Mouse (Mus musculus): ENCODE data around the gene Atp2a2.

Gene Atp2a2

DNA sequence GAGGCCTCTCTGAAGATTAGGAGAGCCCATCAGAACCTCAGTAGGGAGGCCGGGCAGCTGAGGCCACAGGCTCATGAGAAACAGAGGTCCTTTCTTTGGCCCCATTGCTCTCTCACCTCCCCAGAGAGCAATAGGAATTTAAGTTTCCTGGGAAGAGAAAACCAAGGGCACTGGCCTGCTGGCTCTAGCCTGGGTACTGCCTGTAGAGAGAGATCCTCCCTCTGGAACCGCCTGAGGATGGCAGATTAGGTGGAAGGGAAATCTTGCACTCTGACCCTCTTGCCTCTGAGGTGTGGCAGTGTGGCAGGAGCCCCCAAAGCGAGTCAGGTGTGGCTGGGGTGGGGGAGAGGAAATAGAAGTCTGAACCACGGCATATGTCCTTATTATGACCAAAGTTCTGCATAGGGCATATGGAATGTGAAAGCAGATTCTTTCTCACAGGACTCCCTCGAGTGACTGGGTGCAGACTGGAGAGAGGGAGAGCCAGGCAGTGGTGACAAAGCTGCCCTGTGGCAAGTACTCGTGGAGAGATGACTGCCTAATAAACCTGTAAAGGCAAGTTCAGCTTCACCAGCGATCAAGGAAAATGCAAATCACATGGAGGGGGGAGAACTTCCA lies 17.1 kb upstream of the Atp2a2 start:
- no peak for DNase-seq

DNA sequence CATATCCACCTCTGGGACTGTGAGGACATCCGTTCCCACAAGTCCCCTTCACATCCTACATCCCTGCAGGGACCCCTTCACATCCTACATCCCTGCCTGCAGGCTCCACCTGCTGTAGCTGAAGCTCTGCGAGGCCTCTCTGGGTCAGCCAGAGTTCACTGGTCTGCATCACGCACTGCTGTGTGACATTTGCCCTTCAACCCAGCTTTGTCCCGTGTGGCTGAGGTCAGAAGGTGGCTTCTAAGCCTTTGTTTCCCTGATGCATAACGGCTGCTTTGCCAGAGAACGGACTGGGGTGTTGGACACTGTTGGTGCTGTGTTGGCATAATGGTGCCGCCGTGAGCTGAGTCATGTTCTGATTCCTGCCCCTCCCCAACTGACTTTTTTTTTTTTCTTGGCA lies 16.2 kb upstream of the Atp2a2 start:
- DNase-seq, result peak in 1 of 2 experiments; percentile 18

DNA sequence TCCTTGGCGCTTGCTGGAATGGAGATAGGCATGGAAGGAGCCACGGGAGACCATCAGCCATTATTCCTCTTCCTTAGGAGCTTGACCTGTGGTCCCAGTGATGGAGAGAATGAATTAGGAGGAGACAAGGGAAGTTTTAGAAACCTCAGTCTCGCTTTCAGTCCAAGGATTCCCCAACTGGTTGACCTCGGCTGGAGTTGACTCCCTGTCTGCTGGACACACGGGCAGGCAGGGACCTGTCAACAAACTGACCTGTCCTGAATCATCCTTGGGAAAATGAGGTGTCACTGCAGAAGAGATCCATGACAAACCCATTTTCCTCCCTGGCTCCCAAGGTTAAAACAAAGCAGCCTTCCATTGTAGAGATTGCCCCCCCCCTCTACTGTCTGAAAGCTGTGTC lies 14.9 kb upstream of the Atp2a2 start:
- no peak for DNase-seq

DNA sequence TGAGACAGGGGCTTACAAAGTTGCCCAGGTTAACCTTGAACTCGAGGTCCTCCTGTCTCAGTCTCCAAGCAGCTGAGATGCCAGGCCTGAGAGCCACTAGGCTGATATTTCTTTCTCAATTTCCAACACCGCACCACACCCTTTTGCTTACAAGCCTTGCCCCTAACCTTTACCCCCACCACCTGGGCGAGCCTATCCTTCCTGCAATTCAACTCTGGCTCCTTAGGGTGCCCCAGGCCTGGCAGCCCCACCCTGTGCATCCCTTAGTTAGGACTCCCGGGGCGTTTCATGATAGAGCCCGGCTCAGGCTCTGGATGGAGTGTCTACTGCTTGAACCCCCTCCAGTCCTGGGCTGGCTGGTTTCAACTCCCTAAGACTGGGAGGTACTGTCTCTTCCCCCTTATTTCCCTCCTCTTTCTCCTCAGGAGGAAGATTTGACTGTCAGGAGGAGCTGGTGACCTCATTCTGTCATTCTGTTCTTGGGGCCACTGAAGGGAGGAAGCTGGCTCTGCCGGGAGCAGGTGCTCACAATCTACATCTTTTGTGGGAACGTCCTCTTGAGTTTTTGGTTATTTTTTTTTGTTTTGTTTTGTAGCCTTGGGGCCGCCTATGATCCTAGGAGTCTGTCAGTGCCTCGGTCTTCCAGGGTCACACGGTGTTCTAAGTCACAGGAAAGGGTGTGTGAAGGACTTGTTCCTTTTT lies 14.2 kb upstream of the Atp2a2 start:
- no peak for DNase-seq

DNA sequence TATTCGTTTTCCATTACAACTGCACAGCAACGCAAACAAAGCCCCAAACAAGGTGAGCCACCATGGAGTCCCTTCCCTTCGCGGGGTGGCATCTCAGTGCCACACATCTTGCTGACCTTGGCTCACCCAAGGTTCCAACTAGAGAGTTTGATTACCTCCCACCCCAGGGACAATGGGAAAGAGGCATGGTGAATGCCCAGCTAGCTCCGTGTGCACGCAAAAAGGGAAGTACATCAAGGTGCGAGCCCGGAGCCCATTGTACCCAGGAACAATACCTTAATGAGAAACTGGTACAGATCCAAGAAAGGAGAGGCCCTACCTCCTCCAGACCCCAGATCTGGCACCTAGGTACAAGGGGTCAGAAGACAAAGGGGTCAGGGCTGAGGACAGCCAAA lies 12.1 kb upstream of the Atp2a2 start:
- no peak for DNase-seq

DNA sequence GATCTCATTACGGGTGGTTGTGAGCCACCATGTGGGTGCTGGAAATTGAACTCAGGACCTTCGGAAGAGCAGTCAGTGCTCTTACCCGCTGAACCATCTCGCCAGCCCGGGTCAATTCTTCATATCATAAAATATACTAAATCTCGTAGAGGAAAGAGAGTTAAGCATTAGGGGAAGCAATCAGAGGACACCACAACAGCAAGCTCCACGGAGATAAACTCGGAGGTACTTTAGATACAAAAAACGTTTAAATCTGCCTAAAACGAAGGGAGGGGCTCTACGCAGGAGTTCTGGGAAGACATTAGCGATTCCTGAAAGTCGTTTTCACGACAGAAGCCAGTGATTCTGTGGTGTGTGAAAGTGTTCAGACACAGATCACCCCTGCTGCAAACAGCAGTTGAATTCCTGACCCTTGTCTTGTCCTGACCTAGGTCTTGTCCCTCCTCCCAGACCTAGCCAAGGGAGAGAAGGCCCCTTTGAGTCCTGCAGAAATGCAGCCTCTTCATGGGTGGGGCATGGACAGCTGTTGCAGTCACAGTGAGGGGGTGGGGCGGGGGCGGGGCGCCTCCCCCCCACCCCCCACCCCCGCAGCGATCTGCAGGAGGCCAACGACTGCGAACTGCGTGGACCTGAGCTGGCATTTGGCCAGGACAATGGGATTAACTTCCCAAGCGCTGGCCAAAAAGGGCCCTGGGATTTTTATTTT lies 11.5 kb upstream of the Atp2a2 start:
- peak in 1 of 2 experiments; percentile 38 for DNase-seq

DNA sequence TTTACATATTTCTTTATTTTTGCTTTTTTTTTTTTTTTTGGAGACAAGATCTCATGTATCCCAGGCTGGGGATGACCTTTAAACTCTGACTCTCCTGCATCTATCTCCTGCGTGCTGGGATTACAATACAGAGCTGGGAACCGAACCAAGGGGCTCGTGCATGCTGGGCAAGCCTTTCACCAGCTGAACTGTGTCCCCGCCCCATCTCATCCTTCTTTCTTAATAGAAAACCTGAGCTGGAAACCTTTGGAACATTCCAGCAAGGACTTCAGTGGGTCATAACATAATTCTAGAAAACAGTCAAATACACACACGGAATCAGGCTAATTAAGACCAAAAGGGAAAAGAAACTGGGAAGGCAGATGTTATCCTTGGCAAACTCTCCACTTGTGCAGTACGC lies 10.0 kb upstream of the Atp2a2 start:
- DNase-seq, result peak in 1 of 2 experiments; percentile 59

DNA sequence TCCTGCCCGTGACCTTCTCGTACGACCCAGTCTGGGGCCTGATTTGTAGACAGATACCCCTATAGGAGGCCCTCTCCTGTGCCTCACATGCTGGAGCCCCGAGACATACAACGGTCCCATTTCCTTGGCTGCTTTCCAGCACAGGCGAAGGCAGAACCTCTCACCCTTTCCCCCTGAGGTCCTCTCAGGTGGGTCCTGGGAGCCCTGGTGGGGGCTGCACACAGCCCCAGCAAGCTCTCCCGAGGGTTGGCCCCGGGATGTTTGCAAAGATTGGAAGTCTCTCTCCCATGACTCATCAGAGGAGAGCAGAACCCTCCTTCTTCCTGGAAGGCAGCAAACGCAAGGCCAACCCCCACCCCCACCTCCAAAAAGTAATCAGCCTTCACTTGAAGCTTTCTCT lies 9.4 kb upstream of the Atp2a2 start:
- DNase-seq, result no peak

DNA sequence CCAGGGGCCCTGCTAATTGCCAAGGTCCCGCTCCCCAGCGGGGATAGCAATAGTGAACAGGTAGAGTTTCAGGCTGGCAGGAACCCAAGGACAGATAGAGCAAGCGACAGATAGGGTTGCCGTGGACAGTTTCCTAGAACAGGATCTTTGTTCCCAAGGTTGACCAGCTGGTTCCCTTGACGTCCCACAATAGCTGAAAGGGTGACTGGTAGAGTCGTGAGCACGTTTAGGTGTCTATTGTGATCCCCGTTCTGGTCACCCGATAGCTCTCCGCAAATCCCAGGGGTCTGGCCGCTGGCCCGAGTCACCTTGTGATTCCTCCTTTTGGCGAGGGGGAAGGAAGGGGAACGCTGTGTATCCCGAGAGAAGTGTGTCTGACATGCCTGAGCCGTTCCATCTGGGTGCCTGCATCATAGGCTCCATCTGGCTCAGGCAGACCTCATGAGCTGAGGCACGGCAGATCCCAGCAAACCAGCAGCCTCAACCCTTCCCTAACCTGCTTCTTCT lies 8.7 kb upstream of the Atp2a2 start:
- DNase-seq, result no peak

DNA sequence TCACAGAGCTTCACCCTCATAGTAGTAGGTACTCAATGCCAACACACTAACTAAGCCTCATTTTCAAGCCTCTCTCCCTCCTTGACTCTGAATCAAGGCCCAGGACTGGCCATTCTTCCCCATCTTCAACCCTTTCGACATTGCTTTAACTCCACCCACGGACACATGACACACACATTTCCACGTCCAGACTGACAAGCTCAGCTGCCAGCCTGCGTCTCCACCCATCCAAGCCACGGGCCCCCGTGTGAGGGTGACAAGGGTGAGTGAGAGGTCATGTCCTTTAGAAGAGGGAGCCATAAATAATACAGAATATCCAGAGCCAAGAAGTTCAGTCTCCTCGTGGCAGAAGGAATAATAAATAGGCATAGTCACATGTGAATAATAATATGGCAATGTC lies 7.6 kb upstream of the Atp2a2 start:
- no peak for DNase-seq

DNA sequence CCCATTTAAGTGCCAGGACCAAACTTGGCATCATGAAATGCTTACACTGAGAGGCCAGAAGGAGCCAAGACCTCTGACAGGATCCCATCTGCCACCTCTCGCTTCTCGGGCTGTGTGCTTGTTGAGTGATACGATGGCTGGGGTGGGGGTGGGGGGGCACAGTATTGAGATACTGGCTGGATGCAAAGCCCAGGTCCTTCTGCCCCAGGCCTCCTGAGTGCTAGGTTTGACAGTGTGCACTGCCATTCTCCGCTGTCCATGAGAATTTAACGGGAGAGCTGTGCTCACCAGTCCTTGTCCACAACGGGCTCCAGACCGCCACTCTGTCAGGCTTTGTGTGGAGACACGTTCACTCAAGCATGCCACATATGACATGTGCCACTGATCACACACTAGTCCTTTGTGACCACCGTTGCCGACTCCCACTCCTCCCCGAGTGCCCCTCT lies 6.9 kb upstream of the Atp2a2 start:
- DNase-seq, result no peak

DNA sequence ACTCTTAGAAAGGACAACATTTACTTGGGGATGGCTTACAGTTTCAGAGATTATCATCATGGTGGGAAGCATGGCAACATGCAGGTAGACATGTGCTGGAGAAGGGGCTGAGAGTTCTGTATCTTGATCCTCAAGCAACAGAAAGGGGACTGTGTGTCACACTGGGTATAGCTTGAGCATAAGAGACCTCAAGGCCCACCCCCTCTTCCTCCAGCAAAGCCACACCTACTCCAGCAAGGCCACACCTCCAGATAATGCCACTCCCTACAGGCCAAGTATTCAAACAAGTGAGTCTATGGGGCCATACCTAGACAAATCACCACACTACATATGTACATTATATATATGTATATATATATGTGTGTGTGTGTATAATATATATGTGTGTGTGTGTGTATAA lies 5.4 kb upstream of the Atp2a2 start:
- no peak for DNase-seq

DNA sequence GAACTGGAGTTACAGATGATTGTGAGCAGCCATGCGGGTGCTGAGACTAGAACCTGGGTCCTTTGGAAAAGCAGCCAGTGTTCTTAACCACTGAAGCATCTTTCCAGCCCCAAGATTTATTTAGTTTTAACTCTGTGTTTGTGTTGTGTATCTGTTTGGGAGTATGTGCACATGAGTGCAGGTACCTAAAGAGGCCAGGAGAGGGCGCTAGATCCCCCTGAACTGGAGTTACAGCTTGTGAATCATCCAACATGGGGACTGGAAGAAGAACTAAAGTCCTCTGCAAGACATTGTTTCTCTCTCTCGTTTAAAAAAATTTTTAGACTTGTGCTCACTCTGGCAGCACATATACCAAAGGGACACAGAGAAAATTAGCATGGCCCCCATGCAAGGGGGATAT lies 4.4 kb upstream of the Atp2a2 start:
- DNase-seq, result no peak

DNA sequence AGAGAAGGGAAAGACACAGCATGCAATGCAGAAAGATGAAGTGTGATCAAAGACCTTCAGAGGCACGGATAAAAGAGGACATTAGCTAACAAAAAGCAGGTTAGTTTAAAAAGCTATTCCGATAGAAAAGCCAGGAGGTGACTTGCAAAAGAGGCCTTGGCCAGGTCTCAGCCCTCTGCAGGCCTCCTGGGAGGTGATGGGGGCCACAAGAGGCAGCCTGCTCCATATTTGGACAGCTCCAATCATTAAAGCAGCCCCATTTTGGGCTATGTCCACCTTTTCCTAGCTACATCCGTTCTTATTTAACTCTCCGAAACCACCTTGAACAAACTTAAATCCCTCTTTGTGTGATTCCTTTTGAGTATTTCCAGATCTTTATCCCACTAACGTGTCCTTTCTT lies 3.5 kb upstream of the Atp2a2 start:
- no peak for DNase-seq

DNA sequence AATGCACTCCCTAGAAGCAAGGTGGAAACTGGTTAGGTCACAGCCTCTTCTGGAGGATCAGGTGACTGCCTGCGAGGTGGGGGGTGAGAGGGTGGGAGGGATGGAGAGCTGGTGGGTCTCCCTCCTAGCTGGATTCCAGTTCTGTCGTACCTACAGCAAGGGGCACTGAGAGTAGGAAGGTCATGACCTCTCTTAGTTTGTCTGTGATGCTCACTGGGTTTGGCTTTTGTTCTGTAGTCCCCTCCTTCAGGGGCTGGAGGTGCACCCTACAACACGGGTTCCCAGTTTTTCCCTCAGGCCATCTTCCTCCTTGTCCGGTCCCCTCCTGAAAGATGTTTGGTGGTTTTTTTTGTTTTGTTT lies 1.7 kb upstream of the Atp2a2 start:
- DNase-seq, result no peak

DNA sequence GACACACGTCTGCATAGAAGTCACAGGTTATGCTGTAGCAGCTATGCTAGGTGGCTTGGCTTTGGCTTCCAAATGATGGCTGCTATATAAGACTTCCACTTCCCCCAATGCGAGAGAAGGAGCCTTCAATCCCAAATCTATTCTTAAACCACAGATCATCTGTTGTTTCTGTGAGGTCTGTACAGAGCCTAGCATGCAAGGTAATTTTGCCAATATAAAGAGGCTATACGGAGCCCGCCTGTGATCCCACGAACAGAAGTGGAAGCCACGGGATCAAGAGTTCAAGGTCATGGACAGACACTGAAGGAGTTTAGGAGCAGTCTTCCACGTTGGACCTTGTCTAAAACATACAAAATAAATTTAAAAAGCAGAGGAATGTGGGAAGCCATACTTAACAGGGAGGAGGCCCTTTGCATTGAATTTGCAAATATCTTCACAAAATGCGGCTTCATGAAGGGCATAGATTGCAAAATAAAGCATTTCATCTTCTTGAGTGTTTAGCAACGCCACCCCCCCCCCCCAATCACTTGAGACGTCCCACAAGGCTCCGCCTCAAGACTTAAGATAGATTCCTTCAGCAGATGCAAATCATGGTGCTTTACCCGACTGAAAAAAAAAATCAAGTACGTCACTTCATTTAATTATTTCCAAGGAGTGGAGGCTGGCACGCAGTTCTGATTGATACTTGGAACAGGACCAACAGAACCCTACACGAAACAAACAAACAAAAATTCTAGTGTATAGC lies 1.2 kb upstream of the Atp2a2 start:
- no peak for DNase-seq

DNA sequence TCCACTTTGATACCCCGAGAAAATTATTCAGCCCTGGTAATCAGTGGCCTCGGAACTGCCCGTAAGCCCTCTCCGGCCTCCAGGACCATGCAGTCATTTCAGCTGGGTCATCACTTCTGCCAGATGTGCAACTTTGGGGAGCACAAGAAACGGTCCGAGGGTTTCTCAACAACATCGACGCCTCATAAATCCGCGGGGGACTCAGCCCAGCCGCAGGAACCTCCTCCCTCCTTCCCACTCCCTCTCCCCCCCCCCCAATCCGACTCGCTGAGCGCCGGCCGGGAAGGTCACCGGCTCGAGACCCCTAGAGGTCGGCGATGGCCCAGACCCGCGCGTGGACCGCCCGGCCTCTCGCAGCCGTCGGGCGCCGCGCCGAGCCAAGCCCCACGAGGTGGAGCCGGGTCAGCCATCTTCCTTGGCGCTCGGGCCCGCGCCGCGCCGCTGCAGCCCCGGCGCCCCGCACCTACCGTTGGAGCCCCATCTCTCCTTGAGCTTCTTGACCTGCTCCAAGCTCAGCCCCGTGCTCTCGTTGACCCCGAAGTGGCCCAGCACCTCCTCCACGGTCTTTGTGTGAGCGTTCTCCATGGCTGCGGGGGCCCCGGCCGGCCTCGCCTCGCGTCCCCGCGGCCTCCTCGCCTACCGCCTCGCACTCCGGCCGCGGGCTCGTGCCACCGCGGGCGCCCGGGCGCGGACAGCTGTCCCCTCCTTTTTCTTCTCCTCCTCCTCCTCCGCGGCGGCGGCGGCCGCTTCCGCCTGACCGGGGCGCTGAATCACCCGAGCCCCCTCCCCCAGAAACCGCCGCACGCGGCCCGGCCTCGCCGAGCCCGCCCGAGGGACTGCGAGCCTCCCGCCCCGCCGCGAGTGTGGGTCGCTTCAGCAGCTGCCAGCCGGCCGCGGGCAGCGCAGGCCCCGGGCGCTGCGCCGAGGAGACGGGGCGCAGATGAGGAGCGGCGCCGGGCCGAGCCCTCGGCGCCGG lies 636 bp downstream of the Atp2a2 start:
- DNase-seq, result peak in 1 of 2 experiments; percentile 50

DNA sequence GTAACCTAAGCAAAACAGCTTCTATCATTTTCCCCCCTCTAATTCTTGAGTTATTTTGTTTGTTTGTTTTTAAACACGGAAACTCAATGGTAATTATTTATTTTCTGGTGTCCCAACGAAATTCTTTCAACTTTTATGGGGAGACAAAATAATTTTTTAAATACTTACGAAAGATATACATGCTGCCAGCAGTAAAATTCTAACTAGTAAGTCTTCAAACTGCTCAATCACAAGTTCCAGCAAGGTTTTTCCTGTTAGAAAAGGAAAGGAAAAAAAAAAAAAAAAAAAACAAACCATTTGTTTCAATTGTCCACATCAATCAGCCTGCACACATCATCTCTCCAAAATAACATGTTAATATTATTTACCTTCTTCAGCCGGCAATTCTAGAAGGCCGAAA lies 1.5 kb downstream of the Atp2a2 start:
- no peak for DNase-seq

DNA sequence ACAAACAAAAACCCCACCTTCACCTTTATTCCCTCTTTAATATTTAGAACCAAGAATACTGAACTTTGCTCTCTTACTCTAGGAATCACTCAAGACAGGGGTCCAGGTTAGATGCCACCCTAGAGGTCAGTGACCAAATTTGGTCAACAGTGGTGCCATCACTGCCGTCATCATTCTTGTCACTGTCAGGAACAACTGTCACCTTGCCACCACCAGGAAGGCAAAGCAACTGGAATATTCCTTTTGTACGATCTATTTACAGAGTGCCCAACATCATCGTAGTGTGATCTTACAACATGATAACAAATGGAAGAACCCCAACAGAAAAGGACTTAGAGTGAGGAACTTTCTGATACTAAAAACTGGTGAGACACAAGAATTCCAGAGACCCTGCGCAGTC lies 1.9 kb downstream of the Atp2a2 start:
- DNase-seq, result no peak

DNA sequence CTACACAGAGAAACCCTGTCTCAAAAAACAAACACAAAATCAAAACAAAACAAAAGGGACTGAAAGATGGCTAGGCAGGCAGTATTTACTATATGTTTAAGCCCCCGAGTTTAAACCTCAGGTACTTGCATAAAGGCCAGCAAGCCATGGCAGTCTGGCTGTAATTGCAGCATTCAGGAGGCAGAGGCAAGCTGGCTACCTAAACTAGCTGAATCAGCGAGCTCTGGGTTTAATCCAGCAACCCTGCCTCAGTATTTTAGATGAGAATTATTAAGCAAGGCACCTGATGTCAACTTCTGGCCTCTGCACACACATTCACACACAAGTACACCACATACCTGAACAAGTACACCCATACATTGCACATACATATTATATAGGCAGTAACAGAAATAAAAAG lies 4.0 kb downstream of the Atp2a2 start:
- DNase-seq, result peak in 1 of 2 experiments; percentile 53

DNA sequence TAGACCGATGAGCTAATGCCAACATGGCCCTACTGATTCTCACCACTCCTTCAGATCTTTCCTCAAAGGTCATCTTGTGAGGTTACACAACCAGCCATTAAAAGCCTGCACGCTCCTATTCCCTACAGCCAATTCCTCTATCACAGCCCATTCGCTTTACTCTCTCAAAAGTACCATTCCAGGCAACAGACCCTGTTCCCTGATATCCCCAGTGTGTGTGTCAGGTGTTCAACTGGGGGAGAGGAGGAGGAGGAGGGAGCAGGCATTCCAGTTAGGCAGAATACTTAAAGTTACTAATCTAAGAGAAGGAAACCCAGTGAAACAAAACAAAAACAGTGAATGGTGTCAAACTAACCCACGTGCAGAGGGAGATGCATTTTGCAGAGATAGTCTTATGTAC lies 5.0 kb downstream of the Atp2a2 start:
- no peak for DNase-seq

DNA sequence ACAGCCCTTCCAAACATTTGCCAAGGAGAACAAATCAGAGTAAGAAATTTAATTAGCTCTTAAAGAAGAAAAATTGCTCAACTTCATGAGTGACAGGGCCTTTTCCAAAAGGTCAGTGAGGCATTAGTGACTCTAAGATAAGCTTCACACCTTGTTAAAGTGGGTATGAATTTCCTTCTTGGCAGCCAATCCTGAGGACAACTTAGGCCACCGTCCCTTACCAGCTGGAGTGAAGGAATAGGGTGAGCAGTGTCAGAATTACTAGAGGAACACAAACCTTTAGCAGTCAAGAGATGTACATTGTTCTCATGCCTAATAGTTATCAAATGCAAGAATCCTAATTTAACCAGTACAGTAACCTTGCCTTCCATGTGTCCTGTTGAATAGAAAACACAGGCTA lies 7.6 kb downstream of the Atp2a2 start:
- DNase-seq, result no peak

All from kidney, adult 8-10 months (tissue).